Mouse (Mus musculus) intestine, postnatal 0 days (tissue): ENCODE results near the gene Olfr1123. TPM values are rescaled to one million over a fixed set of nuclear protein-coding genes. Genes with fewer than 3 reads are reported as not detected.

Experiments used
- ATAC-seq: fragments of 200-750 bp; cut with Nextera tagmentation; 2 replicates; pipeline ENCODE4 v1.8.0; 2017; ENCODE audit warnings: mild to moderate bottlenecking, moderate TSS enrichment, moderate library complexity
- H3K27ac ChIP-seq: fragments of 300-500 bp; sonication (generic); 2 replicates; pipeline ENCODE4 v1.5.1; 2014; ENCODE audit warnings: mild to moderate bottlenecking, low read depth, low read length, moderate library complexity
- H3K27me3 ChIP-seq: fragments of 300-500 bp; sonication (generic); replicated peaks from 2 replicates; pipeline ENCODE4 v1.6.1; 2014; ENCODE audit warnings: low read length, mixed read lengths; ENCODE audit not compliant: control insufficient read depth, insufficient read depth
- H3K36me3 ChIP-seq: fragments of 300-500 bp; sonication (generic); 2 replicates; pipeline ENCODE4 v1.6.1; 2014; ENCODE audit warnings: mild to moderate bottlenecking, moderate library complexity; ENCODE audit not compliant: control insufficient read depth, insufficient read depth
- H3K4me1 ChIP-seq: fragments of 300-500 bp; sonication (generic); replicated peaks from 2 replicates; pipeline ENCODE4 v1.6.1; 2014; ENCODE audit warnings: antibody characterized with exemption, low read length, mixed read lengths; ENCODE audit not compliant: control insufficient read depth, insufficient read depth
- H3K4me2 ChIP-seq: fragments of 300-500 bp; sonication (generic); replicated peaks from 2 replicates; pipeline ENCODE4 v1.6.1; 2014; ENCODE audit warnings: low read depth, mild to moderate bottlenecking, moderate library complexity
- H3K4me3 ChIP-seq: fragments of 300-500 bp; sonication (generic); 2 replicates; pipeline ENCODE4 v1.5.1; 2014; ENCODE audit warnings: low read depth, low read length
- H3K9ac ChIP-seq: fragments of 300-500 bp; sonication (generic); 2 replicates; pipeline ENCODE4 v1.6.1; 2014; ENCODE audit warnings: mild to moderate bottlenecking, low read depth, low read length
- H3K9me3 ChIP-seq: fragments of 300-500 bp; sonication (generic); 2 replicates; pipeline ENCODE4 v1.6.1; 2016; ENCODE audit warnings: mixed run types; ENCODE audit not compliant: control insufficient read depth
- CTCF ChIP-seq: sonication (generic); IDR thresholded peaks from 2 replicates; pipeline ENCODE4 v1.5.1; 2016; ENCODE audit warnings: low read depth, mild to moderate bottlenecking, control low read depth, antibody characterized with exemption, moderate library complexity
- WGBS: fragments of 180-500 bp; shearing (Covaris S2); extraction: QIAGEN DNeasy Blood & Tissue Kit; methylation state at CpG from one replicate; pipeline ENCODE4 v1.1.7; 2014; 5-methylcytosine and 5-hydroxymethylcytosine counted together
- polyA plus RNA-seq: library from polyadenylated mRNA; unstranded; fragments of >200 nt; fragmentation: Nextera tagmentation; extraction: Ambion mirVana; gene quantifications from 2 replicates; pipeline ENCODE4 v1.2.1, GENCODE M21; 2015

Olfr1123 gene
- polyA plus RNA-seq, 1 experiment from 2014 or later = not detected

DNA sequence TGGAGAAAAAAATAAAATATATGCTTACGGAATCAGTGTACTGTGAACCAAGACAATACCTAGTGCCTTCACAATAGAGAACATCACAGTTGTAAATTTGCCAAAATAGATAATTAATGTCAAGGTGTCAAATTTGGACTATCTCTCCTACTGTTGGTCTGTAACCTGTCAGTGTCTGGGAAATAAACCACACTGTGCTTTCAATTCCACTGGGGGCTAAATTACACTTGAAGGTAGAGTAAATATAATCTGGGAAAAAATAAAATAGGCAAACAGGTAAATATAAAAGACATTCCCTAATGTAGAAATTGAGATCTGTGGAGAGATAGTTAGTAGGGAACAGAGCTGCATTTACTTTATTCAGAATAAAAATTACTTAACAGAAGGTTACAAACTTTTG is 13.5 kb downstream of the Olfr1123 start, which contains the start of gene Olfr1124:
Olfr1124 (plus strand) TSS at position 301 of the 400 bp plus-strand sequence.
- Histone ChIP-seq H3K27ac (no peak within 1 kb of the TSS), H3K4me1 (no peaks in the 10 kb centered on the region), H3K4me3 (no peak within 1 kb of the TSS), H3K4me2 (no peak within 1 kb of the TSS), H3K27me3 (no peaks in the 10 kb centered on the region), H3K9me3 (no peaks in the 10 kb centered on the region), H3K9ac (no peak within 1 kb of the TSS), H3K36me3 (no peaks in the 10 kb centered on the region)
- no peak for ATAC-seq
- TF ChIP-seq CTCF = no peak
- 93% methylated on average over 1 of the region's 1 CpGs for WGBS

GRCm38 (mm10) chr2:87437731-87438130 is 21.3 kb downstream of the Olfr1123 start:
- 88% methylated on average over 16 of the region's 16 CpGs for WGBS
- Histone ChIP-seq H3K27me3 (no peaks in the 10 kb centered on the region), H3K27ac (no peak overlapping the region), H3K36me3 (no peaks in the 10 kb centered on the region), H3K4me2 (no peak overlapping the region), H3K9me3 (no peaks in the 10 kb centered on the region), H3K9ac (no peak overlapping the region), H3K4me1 (no peaks in the 10 kb centered on the region), H3K4me3 (no peak overlapping the region)
- ATAC-seq = no peak
- no peak for TF ChIP-seq CTCF

GRCm38 (mm10) chr2:87453662-87454061 is 37.2 kb downstream of the Olfr1123 start, which contains the start of gene Olfr1126:
TSS of gene Olfr1126 (plus strand) at chr2:87453962.
- ATAC-seq = no peak
- no peaks in the 10 kb centered on the region for H3K9me3 ChIP-seq
- TF ChIP-seq CTCF = no peak

DNA sequence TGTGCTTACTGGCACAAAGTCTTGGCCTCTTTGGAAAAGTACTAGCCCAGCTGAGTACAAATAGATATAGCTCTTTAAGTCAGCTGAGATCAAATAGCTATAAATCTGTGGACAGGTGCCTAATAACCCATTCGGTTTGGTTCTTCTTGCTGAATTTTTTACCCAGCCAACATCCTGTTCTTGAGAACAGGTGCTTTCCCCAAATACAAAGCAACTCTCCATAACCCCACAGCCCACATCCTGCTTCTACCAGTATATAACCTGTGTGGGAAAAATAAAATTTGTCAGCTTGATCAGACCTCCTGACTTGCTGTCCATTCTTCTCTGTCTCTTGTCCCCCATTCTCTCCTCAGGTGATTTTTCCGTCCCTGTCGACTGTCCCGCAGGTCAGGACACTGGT is 45.3 kb downstream of the Olfr1123 start:
- H3K36me3 ChIP-seq = no peaks in the 10 kb centered on the region
- WGBS = 90% methylated on average over 4 of the region's 4 CpGs
- no peak for TF ChIP-seq CTCF
- H3K4me3 ChIP-seq = no peak overlapping the region
- no peaks in the 10 kb centered on the region for H3K27me3 ChIP-seq
- no peak overlapping the region for H3K4me2 ChIP-seq
- 0 out of 2 replicates have a peak, but pooled peaks cover 2% of the 10 kb centered on the region for H3K9me3 ChIP-seq
- H3K4me1 ChIP-seq = no peaks in the 10 kb centered on the region
- no peak for ATAC-seq
- no peak overlapping the region for H3K27ac ChIP-seq
- H3K9ac ChIP-seq = no peak overlapping the region

More at GRCm38 (mm10) chr2:87453662-87454061, 37.2 kb downstream of the Olfr1123 start, which contains the start of gene Olfr1126:
- H3K27me3 ChIP-seq = no peaks in the 10 kb centered on the region
- no peak within 1 kb of the TSS for H3K27ac ChIP-seq
- H3K4me3 ChIP-seq = no peak within 1 kb of the TSS
- no peak within 1 kb of the TSS for H3K4me2 ChIP-seq
- no peaks in the 10 kb centered on the region for H3K36me3 ChIP-seq
- H3K4me1 ChIP-seq = no peaks in the 10 kb centered on the region
- no peak within 1 kb of the TSS for H3K9ac ChIP-seq

Other genes starting within 250 kb of the Olfr1123 start
- gene Olfr1112, start 228.8 kb upstream of the Olfr1123 start, polyA plus RNA-seq = not detected in 2 replicates
- not detected in 2 replicates for gene Olfr1113, start 207.7 kb upstream of the Olfr1123 start, polyA plus RNA-seq
- gene Olfr1115, start 168.6 kb upstream of the Olfr1123 start, polyA plus RNA-seq = not detected in 2 replicates
- gene Olfr1116, start 149.1 kb upstream of the Olfr1123 start, polyA plus RNA-seq = not detected in 2 replicates
- not detected in 2 replicates for gene Olfr1118, start 109.1 kb upstream of the Olfr1123 start, polyA plus RNA-seq
- gene Olfr1120, start 61.8 kb upstream of the Olfr1123 start, polyA plus RNA-seq = not detected in 2 replicates
- gene Olfr1121, start 46.7 kb upstream of the Olfr1123 start, polyA plus RNA-seq = not detected in 2 replicates
- gene Olfr1122, start 30.8 kb upstream of the Olfr1123 start, polyA plus RNA-seq = not detected in 2 replicates
- not detected in 2 replicates for gene Olfr1124, start 13.6 kb downstream of the Olfr1123 start, polyA plus RNA-seq
- not detected in 2 replicates for gene Olfr1126, start 37.3 kb downstream of the Olfr1123 start, polyA plus RNA-seq
- not detected in 2 replicates for gene Pramel7, start 80.5 kb downstream of the Olfr1123 start, polyA plus RNA-seq
- gene Pramel6, start 89.9 kb downstream of the Olfr1123 start, polyA plus RNA-seq = not detected in 2 replicates
- gene Olfr153, start 115.2 kb downstream of the Olfr1123 start, polyA plus RNA-seq = not detected in 2 replicates
- not detected in 2 replicates for gene Olfr1128, start 128.9 kb downstream of the Olfr1123 start, polyA plus RNA-seq
- not detected in 2 replicates for gene Olfr1129, start 157.3 kb downstream of the Olfr1123 start, polyA plus RNA-seq
- gene Olfr1130, start 189.6 kb downstream of the Olfr1123 start, polyA plus RNA-seq = not detected in 2 replicates
- gene Olfr1131, start 210.5 kb downstream of the Olfr1123 start, polyA plus RNA-seq = not detected in 2 replicates
- not detected in 2 replicates for gene Olfr1132, start 220.9 kb downstream of the Olfr1123 start, polyA plus RNA-seq
- not detected in 2 replicates for gene Olfr1133, start 230.7 kb downstream of the Olfr1123 start, polyA plus RNA-seq
- not detected in 2 replicates for gene Olfr1134, start 241.8 kb downstream of the Olfr1123 start, polyA plus RNA-seq